Mouse (Mus musculus): ENCODE measurements at regions not wholly inside any gene's neighbourhood (a gene's known extent, or its start where the extent isn't known, plus 50 kb on each side); places are given as distances from the start of the nearest gene placed in this dataset.

GRCm38 (mm10) chr4:71808271-71808670 lies 50.5 kb upstream of the Gm11232 start:
- TF ChIP-seq EP300 (IDR thresholded peaks at IDR 0.05; ENCODE audit: low read depth) = no peak
- TF ChIP-seq CTCF (IDR thresholded peaks at IDR 0.05; ENCODE audit: low read depth) = no peak
